Mouse (Mus musculus) erythroblast, adult 5-6 weeks (primary cell): ENCODE measurements around the gene Mrpl18. TPM values are rescaled to one million over a fixed set of nuclear protein-coding genes. Genes with fewer than 3 reads are reported as not detected.
A peak's percentile ranks its signal among the peaks of the same experiment; 100 is the strongest.
"Not testable (repeated sequence)": the region's sequence is repeated elsewhere in the genome, so short reads cannot be mapped to it uniquely, and the experiment has no call there.

Experiments used
- ATAC-seq: replicated peaks from 2 replicates; pipeline ENCODE4 v1.8.0; 2016; ENCODE audit warnings: moderate number of reproducible peaks, mild to moderate bottlenecking, moderate TSS enrichment, inconsistent platforms; ENCODE audit not compliant: poor library complexity, low FRiP score, severe bottlenecking
- total RNA-seq, 2 experiments: library from RNA; stranded (forward) in 1 of 2; stranded (reverse) in 1 of 2; fragments of 150-400 nt in 1 of 2; fragments of 200-764, 138-1000 nt in 1 of 2; gene quantifications; 2 replicates each; pipeline versions ENCODE4 v1.2.3 to v1.2.4; 2015 to 2017; ENCODE audit warnings: low replicate concordance in 2 of 2

Gene Mrpl18
- total RNA-seq (2015; ENCODE audit: low replicate concordance) (44.4 and 51.4 TPM in 2 replicates), total RNA-seq (2017; ENCODE audit: low replicate concordance) (33.6 and 46.0 TPM in 2 replicates)

GRCm38 (mm10) chr17:12915881-12916583, at the start of gene Mrpl18:
Gene Mrpl18, minus strand, starts transcription at chr17:12916345.
- peak; percentile 96 for ATAC-seq

GRCm38 (mm10) chr17:12963476-12963875, 47.3 kb upstream of the Mrpl18 start:
- no peak for ATAC-seq

GRCm38 (mm10) chr17:12960331-12960873, 44.3 kb upstream of the Mrpl18 start, which contains the start of gene Acat2:
Gene Acat2, minus strand, starts transcription at chr17:12960747.
- ATAC-seq = peak; percentile 97

GRCm38 (mm10) chr17:12959377-12959776, 43.2 kb upstream of the Mrpl18 start:
- not testable (repeated sequence) for ATAC-seq

- ATAC-seq = no peak
These were observed 40.5 kb upstream of the Mrpl18 start for GRCm38 (mm10) chr17:12956664-12957063.

- no peak for ATAC-seq
These were observed 33.5 kb upstream of the Mrpl18 start for GRCm38 (mm10) chr17:12949669-12950068.

GRCm38 (mm10) chr17:12942459-12943162, 26.5 kb upstream of the Mrpl18 start:
- ATAC-seq = no peak

GRCm38 (mm10) chr17:12941543-12942260, 25.6 kb upstream of the Mrpl18 start:
- ATAC-seq = no peak

GRCm38 (mm10) chr17:12940151-12940805, 24.1 kb upstream of the Mrpl18 start, which contains the start of gene Acat3:
Gene Acat3, minus strand, starts transcription at chr17:12940600.
- ATAC-seq = peak; percentile 70

GRCm38 (mm10) chr17:12939377-12940148, 23.4 kb upstream of the Mrpl18 start:
- peak; percentile 62 for ATAC-seq

GRCm38 (mm10) chr17:12938077-12938476, 21.9 kb upstream of the Mrpl18 start:
- ATAC-seq = no peak

GRCm38 (mm10) chr17:12937412-12937970, 21.3 kb upstream of the Mrpl18 start:
- no peak for ATAC-seq

- no peak for ATAC-seq
These were observed 19.6 kb upstream of the Mrpl18 start for GRCm38 (mm10) chr17:12935719-12936118.

GRCm38 (mm10) chr17:12931576-12931975, 15.4 kb upstream of the Mrpl18 start:
- not testable (repeated sequence) for ATAC-seq

GRCm38 (mm10) chr17:12925703-12926180, 9.6 kb upstream of the Mrpl18 start:
- ATAC-seq = no peak

- ATAC-seq = no peak
These were observed 8.9 kb upstream of the Mrpl18 start for GRCm38 (mm10) chr17:12925001-12925400.

GRCm38 (mm10) chr17:12921073-12921472, 4.9 kb upstream of the Mrpl18 start:
- no peak for ATAC-seq
